14 mouse cellular contexts compared by ENCODE assay signal in the genomic region with DNA sequence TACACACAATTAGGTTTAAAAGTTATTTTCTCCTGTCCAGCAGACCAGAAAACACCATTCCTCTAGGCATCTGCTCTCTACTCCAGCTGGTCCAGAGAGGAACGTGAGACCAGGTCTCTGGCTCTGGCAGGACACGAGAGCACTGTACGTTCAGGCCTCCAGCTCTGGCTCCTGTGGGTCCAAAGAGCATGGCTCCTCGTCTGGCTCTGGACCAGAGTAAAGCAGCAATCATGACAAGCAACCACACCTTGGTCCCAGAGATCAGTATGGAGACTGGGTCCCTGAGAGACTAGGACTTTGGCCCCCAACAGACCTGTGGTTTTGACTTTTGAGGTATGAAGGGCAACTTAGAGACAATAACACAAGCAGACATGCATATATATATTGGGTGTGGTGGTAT. TPM values are rescaled to one million over a fixed set of nuclear protein-coding genes. Genes with fewer than 3 reads are reported as not detected.
"Had no signal": no experiment of that assay in that cellular context is flagged by ENCODE, and none has a peak within 500 bp of the region (broad histone marks: within the 10 kb centered on the region; RNA-seq: fewer than 3 reads in every experiment).

No protein-coding gene starts in this region.

- H3K36me3 ChIP-seq: limb, embryonic 13.5 days; lung, embryonic 15.5 days; midbrain, embryonic 13.5 days had no signal

- H3K27ac ChIP-seq: hindbrain, embryonic 14.5 days; kidney, postnatal 0 days; layer of hippocampus, adult 2 months; limb, embryonic 13.5 days; liver, embryonic 14.5 days; lung, embryonic 15.5 days; midbrain, embryonic 13.5 days; stomach, postnatal 0 days had no signal

- H3K4me1 ChIP-seq: limb, embryonic 13.5 days; lung, embryonic 15.5 days; midbrain, embryonic 13.5 days had no signal

- H3K9ac ChIP-seq: hindbrain, embryonic 14.5 days; limb, embryonic 13.5 days; liver, embryonic 14.5 days; lung, embryonic 15.5 days; midbrain, embryonic 13.5 days had no signal

- H3K4me3 ChIP-seq: layer of hippocampus, adult 2 months; limb, embryonic 13.5 days; lung, embryonic 15.5 days; midbrain, embryonic 13.5 days had no signal

- H3K27me3 ChIP-seq: limb, embryonic 13.5 days; lung, embryonic 15.5 days; midbrain, embryonic 13.5 days had no signal

- H3K4me2 ChIP-seq: hindbrain, embryonic 14.5 days; limb, embryonic 13.5 days; lung, embryonic 15.5 days; midbrain, embryonic 13.5 days had no signal

- H3K9me3 ChIP-seq: limb, embryonic 13.5 days; lung, embryonic 15.5 days; midbrain, embryonic 13.5 days had no signal

- ATAC-seq: midbrain, embryonic 13.5 days had no signal

- DNase-seq: left cerebral cortex, postnatal 4 days; lung, postnatal 14 days; right cerebral cortex, adult 18-20 months; right cerebral cortex, postnatal 25 days; thymus, postnatal 4 days had no signal

RNA-seq across cellular contexts. Expression of a gene that starts 41.0 kb away (rescaled TPM):
- polyA plus RNA-seq: limb, embryonic 13.5 days; lung, embryonic 15.5 days; midbrain, embryonic 13.5 days; neural tube, embryonic 14.5 days; stomach, postnatal 0 days had no signal
